Mouse (Mus musculus) bone marrow, adult 2 months (tissue): Measurements from ENCODE around the gene Dusp18. TPM values are rescaled to one million over a fixed set of nuclear protein-coding genes. Genes with fewer than 3 reads are reported as not detected.
"Not testable (repeated sequence)": the region's sequence is repeated elsewhere in the genome, so short reads cannot be mapped to it uniquely, and the experiment has no call there.

Experiments
- H3K27ac ChIP-seq: fragments of 200-500 bp; 2 replicates; pipeline ENCODE4 v1.5.1; 2012; ENCODE audit warnings: low read depth, mild to moderate bottlenecking, control low read depth, inconsistent platforms, low read length; ENCODE audit not compliant: control insufficient read depth, poor library complexity, insufficient read depth
- H3K4me1 ChIP-seq: fragments of 200-500 bp; 2 replicates; pipeline ENCODE4 v1.6.1; 2011; ENCODE audit warnings: low read length; ENCODE audit not compliant: control insufficient read depth, insufficient read depth
- H3K4me3 ChIP-seq: fragments of 200-500 bp; replicated peaks from 2 replicates; pipeline ENCODE3; 2011; ENCODE audit warnings: mild to moderate bottlenecking, low read depth, low read length, control low read depth; ENCODE audit not compliant: control insufficient read depth
- CTCF ChIP-seq: fragments of 200-500 bp; IDR thresholded peaks from 2 replicates; pipeline ENCODE4 v1.5.1; 2011; ENCODE audit warnings: low read length, control low read depth; ENCODE audit not compliant: control insufficient read depth, insufficient read depth
- POLR2A ChIP-seq: fragments of 200-500 bp; IDR thresholded peaks from 2 replicates; pipeline ENCODE4 v1.6.1; 2011; ENCODE audit warnings: low read depth, mild to moderate bottlenecking, control low read depth, low read length, borderline replicate concordance; ENCODE audit not compliant: control insufficient read depth
- WGBS: fragments of 180-500 bp; shearing (Covaris S2); methylation state at CpG from one replicate; pipeline ENCODE4 v1.1.7; 2018; 5-methylcytosine and 5-hydroxymethylcytosine counted together
- polyA plus RNA-seq: library from polyadenylated mRNA; stranded (reverse); fragments of >200 nt; gene quantifications from 2 replicates; pipeline ENCODE4 v1.2.4, GENCODE M21; 2011; ENCODE audit warnings: low replicate concordance; ENCODE audit not compliant: missing spikeins, insufficient read depth, insufficient read length

The Dusp18 gene
- polyA plus RNA-seq, 1 experiment = 1.2 TPM

DNA sequence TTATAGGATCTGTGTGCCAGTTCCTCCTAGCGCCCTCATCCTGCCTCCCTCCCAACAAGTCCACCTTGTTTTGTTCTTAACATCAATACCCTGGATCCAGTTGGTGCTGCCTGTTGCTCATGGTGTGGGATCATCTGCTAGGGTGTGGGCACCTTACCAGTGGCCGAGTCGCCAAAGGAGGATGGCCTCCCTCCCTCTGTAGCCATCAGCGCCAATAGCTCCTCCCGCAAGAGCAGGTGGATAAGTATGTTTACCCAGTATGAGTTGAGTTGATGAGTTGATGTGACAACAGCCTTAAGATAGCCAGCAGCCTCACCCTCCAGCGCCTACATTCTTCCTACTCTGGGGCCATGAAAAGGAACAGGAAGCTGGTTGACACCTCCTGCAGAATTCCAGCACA, 5.3 kb downstream of the Dusp18 start:
- WGBS = 84% methylated on average over 6 of the region's 6 CpGs
- no peak for TF ChIP-seq CTCF
- no peak for TF ChIP-seq POLR2A
- H3K27ac ChIP-seq = no peak overlapping the region
- H3K4me3 ChIP-seq = no peak overlapping the region
- H3K4me1 ChIP-seq = no peaks in the 10 kb centered on the region; the same call in none of the 2 replicates

DNA sequence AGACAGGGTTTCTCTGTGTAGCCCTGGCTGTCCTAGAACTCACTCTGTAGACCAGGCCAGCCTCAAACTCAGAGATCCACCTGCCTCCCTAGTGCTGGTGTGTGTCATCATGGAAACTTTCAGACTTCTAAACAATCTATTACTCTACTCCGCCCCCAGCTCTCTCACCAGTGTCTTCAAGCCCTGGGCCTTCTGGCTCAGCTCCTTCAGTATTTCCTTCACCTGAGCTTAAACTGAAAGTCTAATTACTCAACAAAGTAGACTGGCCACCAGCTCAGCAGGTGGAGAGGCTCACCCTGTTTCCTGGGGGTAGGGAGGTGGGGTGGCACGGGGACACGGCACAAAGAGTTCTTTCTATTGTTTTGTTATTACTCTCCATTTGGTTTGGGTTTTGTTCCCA, 7.5 kb downstream of the Dusp18 start:
- H3K27ac ChIP-seq = no peak overlapping the region
- no peak for TF ChIP-seq POLR2A
- no peak for TF ChIP-seq CTCF
- 85% methylated on average over 3 of the region's 3 CpGs for WGBS
- no peaks in the 10 kb centered on the region; the same call in 1 of the 2 replicates for H3K4me1 ChIP-seq
- no peak overlapping the region for H3K4me3 ChIP-seq

DNA sequence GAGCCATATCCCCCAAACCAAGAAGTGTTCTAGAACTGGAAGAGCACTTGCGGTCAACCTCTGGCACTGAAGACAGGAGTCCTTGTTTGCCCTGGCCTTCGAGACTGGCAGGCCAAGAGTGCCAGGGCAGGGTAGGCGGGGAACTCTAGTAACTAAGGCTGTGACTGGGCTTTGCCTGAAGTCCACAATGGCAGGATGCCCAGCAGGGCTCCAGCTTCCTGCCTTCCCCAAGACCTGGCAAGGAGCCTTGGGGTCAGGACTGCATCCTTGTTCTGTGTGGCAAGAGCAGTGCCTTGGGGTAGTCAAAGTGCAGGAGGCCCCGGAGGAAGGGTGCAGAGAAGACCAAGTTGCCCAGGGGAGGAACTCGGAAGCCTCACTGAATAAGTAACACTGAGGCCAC, 8.0 kb downstream of the Dusp18 start:
- TF ChIP-seq POLR2A (no peak), CTCF (no peak)
- H3K27ac ChIP-seq = no peak overlapping the region
- H3K4me1 ChIP-seq = no peaks in the 10 kb centered on the region; the same call in 1 of the 2 replicates
- WGBS = 45% methylated on average over 5 of the region's 5 CpGs
- no peak overlapping the region for H3K4me3 ChIP-seq

DNA sequence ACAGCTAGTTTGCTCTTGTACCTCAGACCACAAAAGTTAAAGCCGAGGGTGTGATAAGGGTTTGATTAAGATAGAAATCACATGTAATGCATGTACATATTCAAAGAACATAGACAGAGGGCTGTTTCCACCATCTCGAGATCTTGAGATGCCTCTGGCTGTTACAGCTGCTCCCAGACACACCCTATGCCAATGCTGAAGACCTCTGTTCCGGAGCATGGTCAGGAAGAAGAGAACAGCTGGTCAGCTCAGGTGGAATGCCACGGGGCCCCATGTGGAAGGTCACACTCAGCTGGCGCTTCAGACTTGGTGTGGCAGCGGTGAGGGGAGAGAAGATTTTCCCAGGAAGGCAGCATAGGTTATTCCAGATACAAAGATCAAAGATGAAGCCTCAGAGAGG, 9.6 kb downstream of the Dusp18 start:
- TF ChIP-seq CTCF (no peak), POLR2A (no peak)
- Histone ChIP-seq H3K4me3 (no peak overlapping the region), H3K27ac (no peak overlapping the region), H3K4me1 (no peaks in the 10 kb centered on the region; the same call in 1 of the 2 replicates)
- 74% methylated on average over 6 of the region's 6 CpGs for WGBS

DNA sequence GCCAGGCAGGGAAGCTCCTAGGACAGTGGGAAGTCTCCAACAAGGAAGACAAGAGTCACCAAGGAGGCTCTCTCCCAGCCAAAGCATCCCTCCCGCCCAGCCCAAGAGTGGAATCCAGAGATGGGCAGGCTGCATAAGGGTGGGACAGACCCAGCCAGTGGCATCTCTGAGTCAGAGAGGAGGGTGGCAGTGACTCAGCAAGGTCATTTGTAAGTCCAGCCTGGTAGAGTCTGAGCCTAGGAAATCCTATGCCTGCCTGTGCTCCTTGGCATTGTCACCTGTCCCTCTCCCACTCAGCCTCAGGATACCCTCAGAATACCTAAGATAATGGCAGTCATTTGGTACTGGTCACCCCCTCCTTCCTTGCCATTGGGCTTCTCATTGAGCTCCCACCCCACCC, 10.4 kb downstream of the Dusp18 start:
- 80% methylated on average over 1 of the region's 1 CpGs for WGBS
- no peak overlapping the region for H3K4me3 ChIP-seq
- TF ChIP-seq CTCF (no peak), POLR2A (no peak)
- H3K27ac ChIP-seq = no peak overlapping the region
- no peaks in the 10 kb centered on the region; the same call in 1 of the 2 replicates for H3K4me1 ChIP-seq

DNA sequence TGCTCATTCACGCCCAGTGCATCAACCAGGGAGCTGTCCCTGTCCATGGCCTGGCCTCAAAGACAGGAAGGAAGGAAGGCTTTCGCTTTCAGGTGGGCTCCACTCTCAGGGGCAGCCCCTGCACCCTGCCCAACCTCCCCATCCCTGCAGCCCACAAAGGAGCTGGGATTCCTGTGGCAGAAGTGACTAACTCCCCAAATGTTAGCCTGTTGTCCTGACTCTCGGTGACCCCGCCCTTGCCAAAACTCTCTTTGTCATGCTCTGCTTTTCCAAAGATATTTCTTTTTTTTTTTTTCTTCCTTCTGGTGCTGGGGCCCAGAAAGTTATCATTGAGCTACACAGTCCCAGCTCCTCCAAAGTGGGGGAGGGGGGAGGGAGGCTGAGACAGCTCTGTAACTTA, 14.2 kb downstream of the Dusp18 start:
- no peak overlapping the region for H3K4me3 ChIP-seq
- no peak overlapping the region for H3K27ac ChIP-seq
- 81% methylated on average over 4 of the region's 4 CpGs for WGBS
- no peaks in the 10 kb centered on the region for H3K4me1 ChIP-seq
- TF ChIP-seq CTCF (no peak), POLR2A (no peak)

DNA sequence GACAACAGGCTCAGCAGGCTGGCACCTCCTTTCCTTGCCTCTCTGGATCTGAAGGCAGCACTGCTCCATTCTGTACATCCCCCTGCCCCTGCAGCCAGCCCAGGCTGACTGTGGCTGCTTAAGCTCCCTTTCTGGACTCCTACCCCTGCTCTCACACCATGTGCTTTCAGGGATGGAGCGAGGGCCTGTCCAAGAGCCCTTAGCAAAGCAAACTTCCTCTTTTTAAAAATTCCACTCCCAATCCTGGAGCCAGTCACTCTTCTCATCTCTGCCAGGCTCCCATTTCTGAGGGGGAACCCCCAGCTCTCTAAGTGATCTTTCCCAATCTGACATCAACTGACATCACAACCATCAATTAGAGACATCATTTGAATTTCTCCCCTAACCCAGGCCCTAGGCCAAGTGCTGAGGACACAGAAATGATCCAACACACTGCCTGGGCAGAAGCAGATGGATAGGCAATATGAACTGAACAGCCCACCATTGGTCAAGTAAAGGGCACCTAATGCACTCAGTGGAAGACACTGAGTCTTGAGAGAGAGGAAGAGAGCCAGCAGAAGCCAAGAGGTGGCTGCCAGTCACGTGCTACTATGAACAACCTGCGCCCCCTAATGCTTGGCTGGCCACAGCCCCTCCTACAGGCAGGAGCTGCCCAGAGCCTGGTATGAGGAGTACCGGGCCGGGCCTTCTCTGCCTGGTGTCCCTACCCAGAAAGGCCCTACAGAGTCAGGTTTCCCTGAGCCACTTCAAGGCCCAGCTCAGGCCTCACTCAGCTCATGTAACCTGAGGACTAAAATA, 15.7 kb downstream of the Dusp18 start:
- TF ChIP-seq POLR2A (no peak), CTCF (no peak)
- H3K4me3 ChIP-seq = no peak overlapping the region
- no peaks in the 10 kb centered on the region for H3K4me1 ChIP-seq
- 51% methylated on average over 5 of the region's 5 CpGs for WGBS
- no peak overlapping the region for H3K27ac ChIP-seq

DNA sequence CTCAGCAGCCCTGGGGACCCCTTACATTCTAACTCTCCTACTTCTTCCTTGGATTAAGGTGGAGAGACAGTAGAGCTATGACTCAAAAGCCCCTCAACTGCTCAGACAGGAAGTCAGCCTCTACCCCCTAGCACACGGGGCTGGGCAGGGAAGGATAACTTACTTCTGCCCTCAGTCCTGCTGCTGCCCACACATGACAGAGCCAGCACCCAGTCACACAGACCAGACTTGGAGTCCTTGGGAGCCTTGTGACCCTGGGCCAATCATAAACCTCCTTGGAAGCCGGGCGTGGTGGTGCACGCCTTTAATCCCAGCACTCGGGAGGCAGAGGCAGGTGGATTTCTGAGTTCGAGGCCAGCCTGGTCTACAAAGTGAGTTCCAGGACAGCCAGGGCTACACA, 16.4 kb downstream of the Dusp18 start:
- H3K4me3 ChIP-seq, H3K4me1 ChIP-seq, H3K27ac ChIP-seq: not testable (repeated sequence)
- WGBS = 74% methylated on average over 6 of the region's 6 CpGs
